Mouse (Mus musculus) adipocyte (in vitro differentiated cells): ENCODE measurements around the gene Klhl8.

Experiments
- DNase-seq: peaks from one replicate; pipeline ENCODE4 v3.0.0-alpha.2; 2016; ENCODE audit warnings: low spot score

Klhl8 gene

DNA sequence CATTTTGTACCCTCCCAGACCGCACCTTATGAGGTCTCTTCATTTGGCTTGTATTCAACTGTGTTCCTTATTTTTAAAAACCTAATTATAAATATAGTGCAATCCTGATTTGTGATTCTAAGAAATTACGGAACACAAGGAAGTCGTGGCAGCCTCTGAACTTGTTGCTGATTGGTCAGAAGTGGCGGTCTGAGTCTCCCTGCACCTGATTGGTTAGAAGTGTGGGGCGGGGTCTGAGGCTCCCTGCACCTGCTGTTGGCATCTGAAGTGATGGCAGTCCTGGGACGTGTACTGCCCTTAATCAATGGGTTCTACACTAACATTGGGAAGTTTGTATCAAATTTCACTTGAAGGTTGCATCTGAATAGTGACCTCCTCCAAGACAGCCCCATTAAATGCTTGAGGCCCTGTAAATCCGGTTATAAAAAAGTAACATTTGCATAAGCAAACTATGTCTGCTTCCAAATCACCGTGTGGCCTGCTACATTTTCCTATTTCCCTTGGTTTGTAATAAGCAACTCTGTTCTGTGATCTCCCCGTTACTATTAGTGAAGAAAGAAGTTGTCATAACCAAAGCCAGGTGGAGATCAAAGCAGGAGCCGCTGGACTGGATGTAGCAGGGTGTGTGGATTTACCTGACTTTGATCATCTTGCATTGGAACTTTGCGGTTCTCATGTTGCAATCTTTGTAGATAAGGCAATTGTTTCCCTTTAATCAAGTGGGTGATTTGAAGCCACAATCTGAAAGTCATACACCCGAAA lies 5.7 kb upstream of the Klhl8 start:
- DNase-seq: no peak

GRCm38 (mm10) chr5:103914335-103915226 lies 3.5 kb upstream of the Klhl8 start:
- no peak for DNase-seq

GRCm38 (mm10) chr5:103913150-103913549 lies 2.1 kb upstream of the Klhl8 start:
- no peak for DNase-seq

DNA sequence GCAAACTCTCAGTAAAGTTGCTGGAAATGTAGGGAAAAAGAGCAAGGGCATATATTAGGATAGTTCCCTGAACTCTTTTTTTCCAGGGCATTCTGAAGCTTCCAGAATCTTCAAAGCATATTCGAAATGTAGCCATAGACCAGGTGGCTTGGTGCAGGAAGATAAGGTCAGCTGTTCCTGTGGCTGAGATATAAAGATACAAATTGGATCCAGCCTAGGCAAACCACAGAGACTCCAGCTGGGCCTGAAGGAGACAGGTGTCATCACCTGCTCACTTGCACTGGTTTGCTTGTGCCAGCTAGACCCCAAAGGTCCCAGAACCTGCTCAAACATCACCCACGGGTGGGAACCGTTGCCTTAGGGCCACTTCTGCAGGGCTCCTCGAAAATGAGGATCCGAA lies 496 bp upstream of the Klhl8 start:
- DNase-seq: no peak

DNA sequence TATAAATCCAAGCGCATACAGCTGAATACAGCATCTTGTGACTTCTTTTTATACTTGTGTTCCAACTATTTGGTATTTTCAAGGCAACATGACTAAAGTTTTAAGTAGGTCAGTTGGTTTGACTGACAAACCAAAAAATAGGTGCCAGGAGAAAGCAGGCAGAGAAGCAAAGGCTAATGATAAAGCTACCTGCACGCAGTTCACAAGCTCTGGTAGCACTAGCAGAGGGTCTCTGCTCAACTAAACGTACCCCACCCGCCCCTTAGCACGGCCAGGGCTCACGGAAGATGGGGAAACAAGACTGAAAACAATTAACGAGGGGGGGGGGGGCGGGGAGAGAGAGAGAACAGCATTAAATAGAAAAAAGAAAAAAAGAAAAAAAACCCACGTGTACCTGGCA lies 903 bp downstream of the Klhl8 start:
- DNase-seq: no peak

DNA sequence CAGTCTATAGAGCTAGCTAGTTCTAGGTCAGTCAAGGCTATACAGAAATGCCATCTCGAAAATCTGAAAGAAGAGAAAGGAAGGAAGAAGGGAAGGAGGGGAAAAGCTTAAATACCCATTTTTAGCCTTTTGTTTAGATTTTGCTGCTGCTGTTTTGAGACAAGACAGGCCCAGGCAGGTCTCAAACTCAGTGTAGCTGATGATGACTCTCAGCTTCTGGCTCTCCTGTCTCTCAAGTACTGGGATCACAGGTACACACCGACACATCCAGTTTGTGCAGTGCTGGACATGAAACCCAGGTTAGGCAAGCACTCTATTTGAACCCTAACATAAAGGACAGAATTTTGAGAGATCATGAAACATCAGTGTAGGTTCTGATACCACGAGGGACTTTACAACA lies 1.6 kb downstream of the Klhl8 start:
- no peak for DNase-seq

DNA sequence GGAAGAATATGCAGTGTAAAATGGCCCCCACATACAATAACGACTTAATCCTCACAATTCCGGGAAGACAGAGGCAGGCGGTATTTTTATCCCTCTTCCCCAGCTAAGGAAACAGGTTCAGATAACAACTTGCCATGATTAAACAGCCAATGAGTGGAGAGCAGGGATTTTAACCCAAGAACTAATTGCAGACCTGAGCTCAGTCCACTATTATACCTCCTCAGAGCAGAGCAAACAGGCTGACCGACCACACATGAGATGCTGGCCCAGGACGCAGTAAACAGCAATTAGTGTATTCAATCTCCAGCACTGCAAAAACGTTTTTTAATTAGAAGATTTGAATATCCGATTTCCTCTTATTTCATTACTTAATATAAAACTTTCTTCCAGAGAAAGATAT lies 2.2 kb downstream of the Klhl8 start:
- no peak for DNase-seq

DNA sequence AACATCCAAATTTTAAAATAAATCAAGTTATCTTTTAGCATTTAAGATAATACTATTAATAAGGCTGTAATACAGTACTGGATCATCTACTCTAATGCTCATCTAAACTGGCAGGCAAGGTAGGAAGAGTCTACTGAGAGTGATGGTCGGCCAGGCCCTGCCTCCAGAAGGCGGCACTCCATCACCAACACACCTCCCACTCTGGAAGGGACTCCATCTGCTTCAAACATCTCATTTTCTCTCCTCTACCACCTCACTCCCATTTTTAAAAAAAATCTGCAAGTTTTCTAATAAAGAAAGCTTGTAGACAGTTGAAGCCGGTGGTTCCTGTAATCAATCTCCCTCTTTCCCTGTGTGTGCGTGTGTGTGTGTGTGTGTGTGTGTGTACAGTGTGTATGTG lies 3.2 kb downstream of the Klhl8 start:
- no peak for DNase-seq

- DNase-seq: no peak
These were observed 4.9 kb downstream of the Klhl8 start for GRCm38 (mm10) chr5:103906173-103906572.

- peak; percentile 33 for DNase-seq
These were observed 12.7 kb downstream of the Klhl8 start for GRCm38 (mm10) chr5:103898310-103898709.

GRCm38 (mm10) chr5:103889766-103890165 lies 21.3 kb downstream of the Klhl8 start:
- DNase-seq: no peak

DNA sequence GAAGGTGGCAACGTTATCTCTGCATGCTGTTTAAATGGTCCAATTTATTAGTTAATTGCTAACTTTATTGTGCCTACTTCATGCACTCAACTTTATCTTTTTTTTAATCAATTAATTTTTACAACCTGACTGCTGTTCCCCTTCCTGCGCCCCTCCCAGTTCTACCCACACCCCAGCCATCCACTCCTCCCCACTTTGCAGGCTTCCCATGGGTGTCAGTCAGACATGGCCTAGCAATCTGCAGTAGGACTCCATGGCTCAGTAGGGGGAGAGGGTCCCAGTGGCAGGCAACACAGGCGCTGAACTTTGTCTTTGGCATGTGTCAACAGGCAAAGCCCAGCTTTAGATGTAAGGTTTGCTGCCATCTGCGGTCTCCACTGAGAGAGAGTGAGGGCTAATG lies 47.3 kb downstream of the Klhl8 start:
- no peak for DNase-seq

DNA sequence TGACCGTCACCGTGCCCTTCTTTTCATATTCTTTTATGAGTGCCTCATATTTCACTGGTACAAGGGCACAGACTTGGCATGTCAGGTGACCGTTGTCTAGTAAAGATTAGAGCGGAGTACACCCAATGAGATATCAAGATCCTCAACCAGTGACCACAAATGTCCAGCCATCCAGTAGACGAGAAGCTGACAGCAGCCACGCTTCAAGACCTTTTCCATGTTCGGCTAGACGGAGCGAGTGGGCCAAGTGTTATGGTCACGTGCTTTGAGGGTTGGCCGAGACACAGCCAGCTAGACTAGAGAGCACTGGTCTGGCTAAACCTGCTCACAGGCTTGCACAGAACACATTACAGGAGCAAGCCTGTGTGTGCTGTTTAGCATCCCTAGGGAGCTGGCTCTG lies 50.4 kb downstream of the Klhl8 start:
- DNase-seq: no peak

GRCm38 (mm10) chr5:103857151-103857550 lies 53.9 kb downstream of the Klhl8 start:
- no peak for DNase-seq

DNA sequence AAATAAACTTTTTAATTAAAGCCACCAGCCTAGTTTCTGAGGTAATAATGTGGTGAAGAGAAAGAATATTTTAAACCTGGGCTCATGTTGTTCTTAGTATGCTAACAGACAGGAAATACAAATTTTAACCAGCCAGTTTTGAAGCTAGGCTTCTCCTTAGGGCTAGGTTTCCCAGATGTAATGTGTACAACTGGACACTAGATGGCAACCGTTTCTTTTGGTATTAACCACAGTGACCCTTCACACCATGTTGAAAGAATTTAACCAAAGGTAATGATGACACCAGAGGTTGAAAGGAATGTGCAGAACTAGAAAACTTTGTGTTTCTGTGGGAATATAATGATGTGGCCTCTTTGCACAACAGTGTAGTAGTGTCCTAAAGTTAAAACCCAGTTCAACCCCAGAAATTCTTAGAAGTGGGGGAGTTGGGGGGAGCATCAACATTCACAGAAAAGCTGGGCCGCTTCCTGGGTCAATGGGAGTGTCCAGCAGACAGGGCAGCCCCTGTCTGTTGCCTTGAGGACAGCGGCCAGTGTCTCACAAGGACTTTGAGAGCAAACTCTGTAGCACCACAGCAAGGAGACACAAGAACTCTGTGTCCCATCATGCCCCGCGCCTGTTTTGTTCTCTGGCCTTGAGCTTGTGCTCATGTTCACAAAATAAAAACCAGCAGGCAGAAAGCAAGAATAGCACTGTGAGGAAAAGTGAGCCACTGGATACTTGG lies 54.6 kb downstream of the Klhl8 start:
- DNase-seq: peak; percentile 88

GRCm38 (mm10) chr5:103855483-103856211 lies 55.4 kb downstream of the Klhl8 start:
- no peak for DNase-seq

DNA sequence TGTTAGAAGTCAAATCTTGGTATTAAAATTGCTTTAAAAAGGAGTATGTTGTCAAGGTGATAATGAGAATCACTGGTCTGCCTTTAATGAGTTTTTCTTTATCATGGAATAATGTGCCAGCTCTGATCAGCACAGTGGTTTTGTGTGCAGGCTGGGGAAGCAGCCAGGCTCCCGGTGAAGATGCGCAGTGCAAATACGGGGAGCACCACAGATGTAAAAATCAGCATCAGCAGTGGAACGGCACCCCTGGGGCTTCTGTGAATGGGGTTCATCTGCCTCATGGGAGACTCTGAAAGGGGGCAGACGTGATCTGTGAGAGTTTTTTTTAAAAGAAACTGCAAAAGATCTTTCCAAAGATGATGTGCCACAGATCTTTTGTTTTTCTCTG lies 56.3 kb downstream of the Klhl8 start:
- no peak for DNase-seq

DNA sequence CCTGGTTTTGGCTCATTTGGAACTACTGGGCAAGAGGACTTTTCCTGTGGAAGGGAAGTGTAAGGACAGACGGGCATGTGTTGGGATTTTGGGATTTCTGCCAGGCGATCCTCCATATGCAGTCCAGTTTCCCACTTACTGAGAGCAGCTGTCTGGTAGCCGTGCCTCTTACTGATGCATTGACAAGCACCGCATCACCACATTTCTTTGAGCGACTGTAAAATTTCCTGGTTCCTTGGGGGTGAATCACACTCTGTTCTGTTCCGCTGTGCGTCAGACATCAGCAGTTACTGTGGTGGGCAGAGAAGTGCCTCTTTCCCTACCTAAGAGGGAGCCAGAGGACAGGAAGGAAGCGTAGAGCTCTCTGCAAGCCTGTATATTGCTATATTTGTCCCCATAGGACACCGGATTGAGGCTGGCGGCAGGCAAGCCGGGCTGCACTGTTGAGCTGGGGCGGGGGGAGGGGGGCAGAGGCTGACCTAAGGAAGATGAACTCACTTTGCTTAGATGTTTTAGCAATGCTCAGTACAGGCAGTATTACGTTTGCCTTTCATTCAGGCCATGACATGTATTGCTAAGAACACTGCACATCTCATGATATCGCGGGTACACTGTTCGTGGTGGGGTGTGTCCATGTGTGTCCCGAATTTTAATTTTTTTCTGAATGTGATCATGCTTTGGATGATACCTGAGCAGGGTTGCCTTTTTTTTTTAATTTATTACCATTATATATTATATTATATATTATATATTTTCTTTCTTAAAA lies 56.8 kb downstream of the Klhl8 start:
- no peak for DNase-seq

- DNase-seq: no peak
These were observed 58.1 kb downstream of the Klhl8 start for GRCm38 (mm10) chr5:103852756-103853549.

DNA sequence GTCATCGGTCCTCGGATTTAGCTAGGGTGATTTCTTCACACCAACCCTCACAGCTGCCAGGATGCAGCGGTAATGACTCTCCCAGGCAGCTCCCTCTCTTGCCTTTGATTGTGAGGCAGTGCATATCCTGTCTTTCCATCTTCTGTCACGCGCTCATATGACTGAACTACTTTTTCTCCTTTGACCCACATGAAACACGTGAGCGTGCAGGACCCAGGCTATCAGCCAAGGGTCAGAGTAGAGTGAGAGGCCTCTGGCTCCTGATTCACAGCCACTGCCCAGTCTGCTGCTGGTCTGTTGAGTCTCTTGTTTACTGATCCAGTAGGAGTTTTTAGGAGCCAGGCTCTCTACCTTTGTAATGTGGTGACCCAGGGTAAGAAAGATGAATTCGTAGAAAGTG lies 62.5 kb downstream of the Klhl8 start:
- DNase-seq: peak; percentile 83
